Mouse (Mus musculus): ENCODE measurements around the gene Nedd8. TPM values are rescaled to one million over a fixed set of nuclear protein-coding genes. Genes with fewer than 3 reads are reported as not detected.

The Nedd8 gene
- polyA plus RNA-seq (2014; fragmentation: Nextera tagmentation; extraction: Ambion mirVana) = 573 and 583 TPM in 2 replicates

DNA sequence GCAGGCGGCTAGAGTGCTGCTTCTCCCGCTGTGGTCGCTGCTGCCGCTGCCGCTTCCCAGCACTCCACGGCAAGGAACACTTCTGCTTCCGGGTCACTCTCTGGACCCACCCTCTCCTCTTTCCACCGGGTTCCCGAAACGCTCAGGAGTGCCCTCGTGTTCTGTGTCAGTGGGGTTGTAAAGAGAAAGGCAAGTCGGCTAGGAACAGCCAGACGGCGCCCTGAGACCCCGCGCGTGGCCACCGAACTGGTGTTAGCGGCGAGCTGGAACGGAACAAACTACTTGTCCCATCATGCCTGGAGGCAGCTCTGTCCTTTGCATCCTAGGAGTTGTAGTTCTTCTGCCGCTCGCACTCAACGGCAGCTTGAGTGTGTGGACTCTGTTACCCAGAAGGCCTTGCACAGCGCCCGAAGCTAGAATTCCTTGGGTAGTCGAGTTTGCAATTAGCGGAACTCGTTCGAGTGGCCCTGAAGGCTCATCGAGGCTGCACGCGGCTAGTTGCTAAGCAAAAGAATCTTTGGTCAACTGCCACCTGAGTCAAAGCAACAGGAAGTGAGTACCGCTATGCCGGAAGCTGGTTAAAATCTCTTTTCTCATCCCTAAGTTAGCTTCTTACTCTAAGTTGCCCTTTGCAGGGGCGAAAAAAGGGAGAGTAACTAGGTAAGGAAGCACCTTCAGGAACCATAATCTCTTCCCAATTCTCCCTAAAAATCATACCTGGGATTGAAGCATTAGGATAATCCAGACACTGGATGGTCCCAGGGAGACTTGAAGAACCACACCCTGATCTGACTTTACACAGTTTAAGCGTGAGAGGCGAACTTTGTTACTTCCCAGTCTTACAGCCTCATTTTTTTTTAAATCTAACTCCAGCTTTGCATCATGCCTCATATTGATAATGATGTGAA is at the start of gene Nedd8, which contains the start of gene Gmpr2:
Gene Nedd8, minus strand, starts transcription at position 292 of the 908 bp plus-strand sequence.
Gene Gmpr2, plus strand, starts transcription at position 109 of the 908 bp plus-strand sequence.
- ATAC-seq (ENCODE audit: insufficient read depth, low FRiP score, low TSS enrichment) (peak; percentile 95), DNase-seq (ENCODE audit: low spot score) (peak; percentile 90)
- H3K9ac ChIP-seq (ENCODE audit: low read length) = peak within 1 kb of the TSS; percentile 67
- H3K4me2 ChIP-seq (ENCODE audit: low read depth) = peak within 1 kb of the TSS; percentile 95
- H3K27ac ChIP-seq (ENCODE audit: low read depth, low read length) = peak within 1 kb of the TSS; percentile 69
- no peaks in the 10 kb centered on the region for H3K36me3 ChIP-seq (ENCODE audit: control insufficient read depth, insufficient read depth, low read length)
- no peaks in the 10 kb centered on the region for H3K9me3 ChIP-seq (ENCODE audit: control insufficient read depth, low read length)
- H3K4me3 ChIP-seq (ENCODE audit: low read depth, low read length) = peak within 1 kb of the TSS; percentile 85
- no peaks in the 10 kb centered on the region for H3K27me3 ChIP-seq (ENCODE audit: control insufficient read depth, insufficient read depth, low read length)
- WGBS = under 1% methylated on average over 38 of the region's 38 CpGs
- H3K4me1 ChIP-seq (ENCODE audit: control insufficient read depth, insufficient read depth, low read length) = peaks cover 17% of the 10 kb centered on the region; the same call in 1 of the 2 replicates

DNA sequence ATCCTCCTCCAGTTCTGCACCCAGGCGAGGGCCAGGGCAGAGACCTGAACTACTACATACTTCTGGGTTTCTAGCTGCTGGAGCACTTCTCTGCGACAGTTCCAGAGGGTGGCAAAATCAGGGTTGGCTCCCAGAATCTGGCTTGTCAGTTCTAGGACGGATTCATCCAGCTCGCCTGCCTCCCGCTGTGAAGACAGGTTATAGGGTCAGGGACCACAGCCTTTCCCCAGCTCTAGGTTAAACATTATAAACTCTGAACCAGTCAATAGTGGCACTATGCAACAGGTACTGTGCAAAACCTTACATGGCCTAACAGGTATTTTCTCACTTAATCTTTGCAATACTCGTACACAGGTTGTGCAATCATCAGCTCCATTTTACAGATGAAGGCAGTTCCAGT is 49.2 kb upstream of the Nedd8 start:
- 77% methylated on average over 6 of the region's 6 CpGs for whole genome bisulfite sequencing
- ATAC-seq (ENCODE audit: insufficient read depth, low FRiP score, low TSS enrichment) = no peak

DNA sequence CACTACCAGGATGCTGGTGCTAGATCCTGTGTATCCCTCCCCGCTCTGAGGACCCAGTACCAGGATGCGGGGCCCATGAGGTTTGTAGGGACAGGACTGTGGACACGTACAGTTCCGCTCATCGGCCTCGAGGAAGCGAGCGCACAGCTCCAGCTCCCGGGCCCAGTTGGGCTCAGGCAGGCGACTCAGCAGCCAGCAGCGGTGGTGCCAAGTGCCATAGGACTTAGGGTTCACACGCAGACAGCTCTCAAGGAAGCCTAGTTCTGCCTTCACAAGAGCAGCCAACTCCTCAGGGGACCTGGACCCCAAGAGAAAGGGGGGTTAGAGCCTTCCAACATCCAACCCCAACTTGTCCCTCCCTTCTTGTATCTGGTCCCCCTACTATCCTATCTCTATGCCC is 48.7 kb upstream of the Nedd8 start:
- DNase-seq (ENCODE audit: low spot score) (no peak), ATAC-seq (ENCODE audit: insufficient read depth, low FRiP score, low TSS enrichment) (no peak)
- 95% methylated on average over 12 of the region's 12 CpGs for WGBS
- no peaks in the 10 kb centered on the region for H3K4me1 ChIP-seq (ENCODE audit: control insufficient read depth, insufficient read depth, low read length)
- 0 out of 2 replicates have a peak, but pooled peaks cover 2% of the 10 kb centered on the region for H3K36me3 ChIP-seq (ENCODE audit: control insufficient read depth, insufficient read depth, low read length)
- H3K27me3 ChIP-seq (ENCODE audit: control insufficient read depth, insufficient read depth, low read length) = no peaks in the 10 kb centered on the region
- no peak overlapping the region for H3K9ac ChIP-seq (ENCODE audit: low read length)
- no peak overlapping the region for H3K27ac ChIP-seq (ENCODE audit: low read depth, low read length)
- H3K4me3 ChIP-seq (ENCODE audit: low read depth, low read length) = no peak overlapping the region
- H3K9me3 ChIP-seq (ENCODE audit: control insufficient read depth, low read length) = no peaks in the 10 kb centered on the region
- H3K4me2 ChIP-seq (ENCODE audit: low read depth) = no peak overlapping the region

More for the DNA sequence above, 49.2 kb upstream of the Nedd8 start:
- DNase-seq (ENCODE audit: low spot score) = no peak
- H3K4me1 ChIP-seq (ENCODE audit: control insufficient read depth, insufficient read depth, low read length) = no peaks in the 10 kb centered on the region
- H3K4me3 ChIP-seq (ENCODE audit: low read depth, low read length) = peak overlapping the region; percentile 55; the same call in 1 of the 2 replicates
- H3K4me2 ChIP-seq (ENCODE audit: low read depth) = peak overlapping the region; percentile 46
- 0 out of 2 replicates have a peak, but pooled peaks cover 2% of the 10 kb centered on the region for H3K36me3 ChIP-seq (ENCODE audit: control insufficient read depth, insufficient read depth, low read length)
- H3K27me3 ChIP-seq (ENCODE audit: control insufficient read depth, insufficient read depth, low read length) = no peaks in the 10 kb centered on the region
- no peak overlapping the region for H3K27ac ChIP-seq (ENCODE audit: low read depth, low read length)
- H3K9ac ChIP-seq (ENCODE audit: low read length) = peak overlapping the region; percentile 81; the same call in 1 of the 2 replicates
- H3K9me3 ChIP-seq (ENCODE audit: control insufficient read depth, low read length) = no peaks in the 10 kb centered on the region

DNA sequence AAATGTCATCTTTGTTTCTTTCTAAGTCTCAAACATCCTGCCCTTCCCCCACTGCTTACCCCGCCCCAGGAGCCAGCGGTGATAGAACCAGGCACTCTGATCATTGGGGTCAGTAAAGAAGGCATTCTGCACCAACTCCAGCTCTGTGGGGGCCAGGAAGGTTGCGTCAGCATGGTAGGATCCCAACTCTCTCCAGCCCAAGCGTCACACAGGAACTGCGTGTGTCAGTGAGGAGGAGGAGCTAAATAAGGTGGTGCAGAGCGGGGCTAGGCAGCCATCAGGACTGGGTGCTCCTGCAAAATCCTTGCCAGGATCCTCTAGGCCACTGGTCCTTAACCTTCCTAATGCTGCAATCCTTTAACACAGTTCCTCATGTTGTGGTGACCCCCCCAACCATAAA is 47.8 kb upstream of the Nedd8 start:
- Histone ChIP-seq H3K27ac (ENCODE audit: low read depth, low read length) (no peak overlapping the region), H3K4me2 (ENCODE audit: low read depth) (no peak overlapping the region), H3K36me3 (ENCODE audit: control insufficient read depth, insufficient read depth, low read length) (0 out of 2 replicates have a peak, but pooled peaks cover 2% of the 10 kb centered on the region), H3K27me3 (ENCODE audit: control insufficient read depth, insufficient read depth, low read length) (no peaks in the 10 kb centered on the region), H3K9ac (ENCODE audit: low read length) (no peak overlapping the region), H3K4me1 (ENCODE audit: control insufficient read depth, insufficient read depth, low read length) (no peaks in the 10 kb centered on the region), H3K9me3 (ENCODE audit: control insufficient read depth, low read length) (no peaks in the 10 kb centered on the region), H3K4me3 (ENCODE audit: low read depth, low read length) (no peak overlapping the region)
- ATAC-seq (ENCODE audit: insufficient read depth, low FRiP score, low TSS enrichment) (no peak), DNase-seq (ENCODE audit: low spot score) (no peak)
- 86% methylated on average over 6 of the region's 6 CpGs for WGBS

DNA sequence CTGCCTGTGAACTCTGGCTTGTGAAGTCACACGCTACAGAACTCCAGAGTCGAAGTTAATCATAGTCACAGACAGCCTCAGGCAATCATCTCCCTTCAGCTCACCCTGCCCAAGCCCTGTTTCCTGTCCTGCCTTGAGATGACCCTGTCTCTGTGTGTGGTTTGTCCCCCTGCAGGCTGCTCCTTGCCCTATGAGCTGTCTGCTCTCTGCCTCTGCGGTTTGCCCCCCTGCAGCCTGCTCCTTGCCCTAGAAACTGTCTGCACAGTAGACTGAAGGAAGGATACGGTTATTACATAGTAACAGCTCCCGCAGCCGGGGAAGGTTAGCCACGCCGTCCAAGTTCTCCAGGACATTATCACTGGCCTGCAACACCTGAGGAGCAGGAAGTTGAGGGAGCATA is 45.0 kb upstream of the Nedd8 start:
- no peak for ATAC-seq (ENCODE audit: insufficient read depth, low FRiP score, low TSS enrichment)
- H3K36me3 ChIP-seq (ENCODE audit: control insufficient read depth, insufficient read depth, low read length) = 0 out of 2 replicates have a peak, but pooled peaks cover 2% of the 10 kb centered on the region
- H3K27me3 ChIP-seq (ENCODE audit: control insufficient read depth, insufficient read depth, low read length) = peaks cover 9% of the 10 kb centered on the region; the same call in 1 of the 2 replicates
- no peak overlapping the region for H3K27ac ChIP-seq (ENCODE audit: low read depth, low read length)
- H3K4me2 ChIP-seq (ENCODE audit: low read depth) = no peak overlapping the region
- H3K9ac ChIP-seq (ENCODE audit: low read length) = no peak overlapping the region
- 86% methylated on average over 8 of the region's 8 CpGs for WGBS
- no peak for DNase-seq (ENCODE audit: low spot score)
- H3K4me1 ChIP-seq (ENCODE audit: control insufficient read depth, insufficient read depth, low read length) = 0 out of 2 replicates have a peak, but pooled peaks cover 3% of the 10 kb centered on the region
- H3K9me3 ChIP-seq (ENCODE audit: control insufficient read depth, low read length) = no peaks in the 10 kb centered on the region
- no peak overlapping the region for H3K4me3 ChIP-seq (ENCODE audit: low read depth, low read length)

DNA sequence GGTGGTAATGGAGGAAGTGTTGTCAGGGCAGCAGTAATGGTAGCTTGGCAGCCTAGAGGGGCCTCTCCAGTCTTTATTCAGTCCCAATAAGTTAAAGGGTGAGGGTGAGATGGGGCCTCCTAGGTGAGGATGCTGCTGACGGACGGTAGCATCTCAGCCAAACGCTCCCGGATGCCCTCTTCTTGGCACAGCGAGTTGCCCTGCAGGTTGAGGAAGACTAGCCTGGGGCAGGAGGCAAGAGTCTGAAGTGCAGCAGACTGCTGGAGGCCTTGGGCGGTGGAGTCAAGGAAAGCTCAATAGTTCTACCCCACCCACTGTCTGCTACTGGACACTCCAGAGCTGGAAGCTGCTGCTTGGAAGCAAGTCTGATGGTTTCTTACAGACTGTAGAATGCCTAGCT is 44.3 kb upstream of the Nedd8 start:
- Histone ChIP-seq H3K4me2 (ENCODE audit: low read depth) (no peak overlapping the region), H3K4me1 (ENCODE audit: control insufficient read depth, insufficient read depth, low read length) (0 out of 2 replicates have a peak, but pooled peaks cover 3% of the 10 kb centered on the region), H3K27ac (ENCODE audit: low read depth, low read length) (no peak overlapping the region), H3K36me3 (ENCODE audit: control insufficient read depth, insufficient read depth, low read length) (0 out of 2 replicates have a peak, but pooled peaks cover 2% of the 10 kb centered on the region), H3K9ac (ENCODE audit: low read length) (no peak overlapping the region), H3K4me3 (ENCODE audit: low read depth, low read length) (no peak overlapping the region), H3K9me3 (ENCODE audit: control insufficient read depth, low read length) (no peaks in the 10 kb centered on the region), H3K27me3 (ENCODE audit: control insufficient read depth, insufficient read depth, low read length) (peaks cover 9% of the 10 kb centered on the region; the same call in 1 of the 2 replicates)
- ATAC-seq (ENCODE audit: insufficient read depth, low FRiP score, low TSS enrichment) (no peak), DNase-seq (ENCODE audit: low spot score) (no peak)
- 93% methylated on average over 6 of the region's 6 CpGs for WGBS

DNA sequence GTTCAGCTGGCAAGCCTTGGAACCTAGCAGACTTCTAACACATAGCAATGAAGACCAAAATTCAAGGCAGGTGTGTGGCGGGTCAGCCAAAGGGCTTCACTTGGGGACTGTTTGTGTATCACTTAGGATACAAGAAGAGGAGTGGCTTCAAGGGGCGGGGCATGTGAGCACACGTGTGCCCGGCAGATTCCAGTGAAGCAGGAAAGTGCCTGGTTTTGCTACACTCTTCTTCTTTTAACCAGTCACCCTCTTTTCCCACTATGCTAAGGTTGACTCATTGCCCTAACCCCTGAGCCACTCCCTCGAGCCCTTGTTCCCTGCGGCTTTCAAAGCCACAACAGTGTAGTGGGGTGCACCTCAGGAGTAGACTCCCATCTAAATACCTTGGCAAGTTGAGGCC is 43.0 kb upstream of the Nedd8 start:
- 47% methylated on average over 6 of the region's 6 CpGs for WGBS
- H3K27me3 ChIP-seq (ENCODE audit: control insufficient read depth, insufficient read depth, low read length) = peaks cover 9% of the 10 kb centered on the region; the same call in 1 of the 2 replicates
- no peak overlapping the region for H3K9ac ChIP-seq (ENCODE audit: low read length)
- DNase-seq (ENCODE audit: low spot score) (no peak), ATAC-seq (ENCODE audit: insufficient read depth, low FRiP score, low TSS enrichment) (no peak)
- no peak overlapping the region for H3K4me3 ChIP-seq (ENCODE audit: low read depth, low read length)
- 0 out of 2 replicates have a peak, but pooled peaks cover 3% of the 10 kb centered on the region for H3K4me1 ChIP-seq (ENCODE audit: control insufficient read depth, insufficient read depth, low read length)
- H3K36me3 ChIP-seq (ENCODE audit: control insufficient read depth, insufficient read depth, low read length) = 0 out of 2 replicates have a peak, but pooled peaks cover 2% of the 10 kb centered on the region
- H3K9me3 ChIP-seq (ENCODE audit: control insufficient read depth, low read length) = no peaks in the 10 kb centered on the region
- no peak overlapping the region for H3K4me2 ChIP-seq (ENCODE audit: low read depth)
- no peak overlapping the region for H3K27ac ChIP-seq (ENCODE audit: low read depth, low read length)

DNA sequence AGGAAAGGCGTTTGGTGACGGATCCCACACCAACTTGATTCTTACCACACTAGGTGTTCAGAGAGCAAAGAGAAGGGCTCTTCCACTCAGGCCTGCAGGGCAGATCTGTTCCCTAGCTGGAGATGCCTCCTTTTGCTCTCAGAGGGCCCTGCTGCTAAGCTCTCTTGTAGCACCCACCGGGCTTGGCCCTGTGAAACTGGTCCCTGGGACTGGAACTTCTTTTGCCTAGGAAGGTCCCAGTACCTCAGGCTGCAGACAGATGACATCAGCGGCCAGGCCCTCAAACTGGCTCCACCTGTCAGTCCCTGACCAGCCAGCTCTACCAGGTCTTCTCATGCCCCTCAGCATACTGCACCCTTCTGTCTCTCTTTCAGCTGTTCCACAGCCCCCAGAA is 41.8 kb upstream of the Nedd8 start, which contains the start of gene Tgm1:
Gene Tgm1, minus strand, starts transcription at position 198 of the 394 bp plus-strand sequence.
- 34% methylated on average over 4 of the region's 4 CpGs for WGBS
- 0 out of 2 replicates have a peak, but pooled peaks cover 2% of the 10 kb centered on the region for H3K36me3 ChIP-seq (ENCODE audit: control insufficient read depth, insufficient read depth, low read length)
- no peak within 1 kb of the TSS for H3K27ac ChIP-seq (ENCODE audit: low read depth, low read length)
- no peak within 1 kb of the TSS; the same call in 1 of the 2 replicates for H3K9ac ChIP-seq (ENCODE audit: low read length)
- no peak within 1 kb of the TSS for H3K4me2 ChIP-seq (ENCODE audit: low read depth)
- H3K4me3 ChIP-seq (ENCODE audit: low read depth, low read length) = no peak within 1 kb of the TSS
- no peaks in the 10 kb centered on the region for H3K9me3 ChIP-seq (ENCODE audit: control insufficient read depth, low read length)
- H3K27me3 ChIP-seq (ENCODE audit: control insufficient read depth, insufficient read depth, low read length) = peaks cover 9% of the 10 kb centered on the region; the same call in 1 of the 2 replicates
- H3K4me1 ChIP-seq (ENCODE audit: control insufficient read depth, insufficient read depth, low read length) = 0 out of 2 replicates have a peak, but pooled peaks cover 3% of the 10 kb centered on the region
- DNase-seq (ENCODE audit: low spot score) (no peak), ATAC-seq (ENCODE audit: insufficient read depth, low FRiP score, low TSS enrichment) (no peak)

All from neural tube, embryonic 11.5 days (tissue).